Mouse (Mus musculus): ENCODE measurements at regions not wholly inside any gene's neighbourhood (a gene's known extent, or its start where the extent isn't known, plus 50 kb on each side); places are given as distances from the start of the nearest gene placed in this dataset.

DNA sequence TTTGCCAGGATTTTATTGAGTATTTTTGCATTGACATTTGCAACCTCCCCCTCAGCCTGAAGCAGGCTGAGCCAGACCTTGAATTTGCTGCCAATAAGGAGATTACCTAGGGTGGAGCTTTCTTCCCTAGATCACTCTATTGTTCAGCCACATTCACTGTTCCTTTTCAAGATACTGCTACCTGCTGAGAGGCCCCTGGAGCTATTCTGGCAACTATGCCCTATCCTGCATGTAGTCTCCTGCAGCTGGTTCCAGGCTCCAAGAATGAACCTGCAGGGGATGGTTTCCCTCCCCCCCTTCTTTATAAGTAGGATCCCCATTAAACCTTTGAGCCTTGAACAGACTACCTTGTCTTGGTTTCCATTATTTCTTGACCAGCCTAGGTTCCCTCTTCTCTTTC lies 455.9 kb downstream of the Pih1d3 start:
- Histone ChIP-seq H3K27ac (ENCODE audit: control insufficient read depth, low read depth, low read length) (no peak overlapping the region), H3K27me3 (ENCODE audit: control insufficient read depth in 1 of 2, insufficient read depth in 2 of 2, low read length in 2 of 2) (no peaks in the 10 kb centered on the region), H3K9ac (ENCODE audit: control insufficient read depth, low read depth, low read length, poor library complexity, severe bottlenecking) (no peak overlapping the region), H3K79me2 (ENCODE audit: control insufficient read depth, insufficient read depth, low read length, poor library complexity) (no peaks in the 10 kb centered on the region), H3K4me3 (ENCODE audit: control insufficient read depth in 1 of 2, insufficient read depth in 1 of 2, low read depth in 2 of 2, low read length in 2 of 2) (no peak overlapping the region), H3K36me3 (ENCODE audit: control insufficient read depth in 1 of 2, insufficient read depth in 2 of 2, low read length in 2 of 2) (no peaks in the 10 kb centered on the region), H3K4me1 (ENCODE audit: control insufficient read depth in 1 of 2, insufficient read depth in 2 of 2, low read length in 2 of 2) (no peaks in the 10 kb centered on the region), H3K9me3 (replicated peaks; ENCODE audit: insufficient read depth, low read length) (no peaks in the 10 kb centered on the region)
- TF ChIP-seq NRF1 (IDR thresholded peaks at IDR 0.05; ENCODE audit: insufficient read depth, low read depth, low read length, poor library complexity, severe bottlenecking) (no peak), E2F4 (IDR thresholded peaks at IDR 0.05; ENCODE audit: borderline replicate concordance, low read depth, low read length) (no peak), BHLHE40 (IDR thresholded peaks at IDR 0.05; ENCODE audit: borderline replicate concordance, low read depth, low read length) (no peak), UBTF (IDR thresholded peaks at IDR 0.05; ENCODE audit: borderline replicate concordance, insufficient read depth, low read depth, low read length) (no peak), SMC3 (IDR thresholded peaks at IDR 0.05; ENCODE audit: low read depth, low read length) (no peak), USF1 (IDR thresholded peaks at IDR 0.05; ENCODE audit: low read depth, low read length) (no peak), RCOR1 (IDR thresholded peaks at IDR 0.05; ENCODE audit: low read depth, low read length) (no peak), MAZ (IDR thresholded peaks at IDR 0.05; ENCODE audit: low read depth, low read length) (no peak), POLR2A (IDR thresholded peaks at IDR 0.05; ENCODE audit: control insufficient read depth in 1 of 2, insufficient read depth in 1 of 2, low read depth in 1 of 2, low read length in 2 of 2, poor library complexity in 1 of 2) (no peak), POLR2AphosphoS2 (IDR thresholded peaks at IDR 0.05; ENCODE audit: low read length) (no peak), TCF12 (IDR thresholded peaks at IDR 0.05; ENCODE audit: low read depth, low read length) (no peak), ZMIZ1 (IDR thresholded peaks at IDR 0.05; ENCODE audit: low read depth, low read length) (no peak), TBP (IDR thresholded peaks at IDR 0.05; ENCODE audit: low read depth, low read length) (no peak), USF2 (IDR thresholded peaks at IDR 0.05; ENCODE audit: borderline replicate concordance in 1 of 2, insufficient read depth in 1 of 2, low read depth in 1 of 2, low read length in 2 of 2) (no peak), GATA1 (IDR thresholded peaks at IDR 0.05; ENCODE audit: low read depth, low read length) (no peak), MYB (IDR thresholded peaks at IDR 0.05; ENCODE audit: low read depth, low read length) (no peak)
- no peak for DNase-seq (ENCODE audit: low read depth, low spot score)

All from MEL (cell line).